In the genomic region with DNA sequence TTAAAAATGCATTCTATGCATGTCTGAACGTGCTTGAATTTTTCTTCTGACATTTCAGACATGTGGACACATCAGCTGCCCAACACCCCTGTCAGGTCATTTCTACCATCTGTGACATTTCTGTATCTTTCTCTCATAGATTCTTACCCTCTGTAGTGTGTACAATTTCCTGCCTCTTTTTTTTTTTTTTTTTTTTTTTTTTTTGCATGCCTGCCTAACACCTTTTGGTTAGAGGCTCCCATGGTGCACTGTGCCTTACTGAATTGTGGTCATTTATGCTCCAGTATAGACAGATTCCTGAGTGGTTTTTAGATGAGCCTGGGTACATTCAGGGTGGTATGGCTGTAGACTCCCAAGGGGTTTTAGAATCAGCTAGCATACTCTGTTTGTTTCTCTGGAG, we compare ENCODE assay signal across 22 mouse cellular contexts. TPM values are rescaled to one million over a fixed set of nuclear protein-coding genes. Genes with fewer than 3 reads are reported as not detected.
DNase-seq lines count a peak whose midpoint lies in the region; ATAC-seq lines count a peak whose summit lies in the region.
"Had no signal": no experiment of that assay in that cellular context is flagged by ENCODE, and none has a peak within 500 bp of the region (broad histone marks: within the 10 kb centered on the region; RNA-seq: fewer than 3 reads in every experiment).

No protein-coding gene starts in this region.

- no peak overlapping the region for H3K4me2 ChIP-seq in midbrain, embryonic 13.5 days (replicated peaks)
- H3K4me2 ChIP-seq: forebrain, embryonic 15.5 days; heart, embryonic 11.5 days; heart, embryonic 15.5 days; hindbrain, embryonic 13.5 days had no signal

- no peak overlapping the region for H3K27ac ChIP-seq in midbrain, embryonic 13.5 days
- H3K27ac ChIP-seq: embryonic facial prominence, embryonic 10.5 days; forebrain, embryonic 15.5 days; heart, embryonic 15.5 days; hindbrain, embryonic 13.5 days; hindbrain, postnatal 0 days had no signal

- no peak overlapping the region for H3K9ac ChIP-seq in midbrain, embryonic 13.5 days (replicated peaks)
- H3K9ac ChIP-seq: forebrain, embryonic 15.5 days; heart, embryonic 15.5 days; hindbrain, embryonic 13.5 days had no signal

- WGBS in midbrain, embryonic 13.5 days = 86% methylated on average over 1 of the region's 1 CpGs

- DNase-seq in thymus, postnatal 0 days (ENCODE audit: low spot score) = peak; percentile 32
- DNase-seq in thymus, postnatal 4 days = no peak
- DNase-seq in induced T-regulatory cell, adult 2 months (ENCODE audit: low read depth) = peak; percentile 49
- no peak for DNase-seq in cerebellum, adult 8-10 months
- DNase-seq in lung, postnatal 10 days = no peak
- DNase-seq: adrenal gland, adult 8-10 months; cerebellum, adult 11 months; cerebellum, adult 9-10 months; cerebellum, postnatal 36 days; gastrocnemius, postnatal 36 days; heart, adult 18-20 months; heart, postnatal 14 days had no signal

- H3K4me3 ChIP-seq in midbrain, embryonic 13.5 days (replicated peaks) = no peak overlapping the region
- H3K4me3 ChIP-seq: embryonic facial prominence, embryonic 10.5 days; forebrain, embryonic 15.5 days; heart, embryonic 15.5 days; hindbrain, embryonic 13.5 days had no signal

- H3K27me3 ChIP-seq in midbrain, embryonic 13.5 days = no peaks in the 10 kb centered on the region
- H3K27me3 ChIP-seq: CH12.LX; forebrain, embryonic 15.5 days; heart, embryonic 15.5 days; hindbrain, embryonic 13.5 days had no signal

- ATAC-seq in CD4-positive, CD25-positive, alpha-beta regulatory T cell, adult 4 months = peak; percentile 36
- no peak for ATAC-seq in midbrain, embryonic 13.5 days
- ATAC-seq: forebrain, embryonic 15.5 days; hindbrain, postnatal 0 days; intestine, embryonic 16.5 days had no signal

- H3K36me3 ChIP-seq in midbrain, embryonic 13.5 days = no peaks in the 10 kb centered on the region
- H3K36me3 ChIP-seq: embryonic facial prominence, embryonic 10.5 days; forebrain, embryonic 15.5 days; heart, embryonic 15.5 days; hindbrain, embryonic 13.5 days had no signal

- no peaks in the 10 kb centered on the region for H3K4me1 ChIP-seq in midbrain, embryonic 13.5 days (replicated peaks)
- H3K4me1 ChIP-seq: embryonic facial prominence, embryonic 10.5 days; forebrain, embryonic 15.5 days; heart, embryonic 15.5 days; hindbrain, embryonic 13.5 days had no signal

- no peaks in the 10 kb centered on the region for H3K9me3 ChIP-seq in midbrain, embryonic 13.5 days
- H3K9me3 ChIP-seq: embryonic facial prominence, embryonic 10.5 days; forebrain, embryonic 15.5 days; heart, embryonic 15.5 days; hindbrain, embryonic 13.5 days had no signal

RNA-seq across cellular contexts. Expression of gene Atp10a, which starts 54.3 kb away (rescaled TPM):
- 11.7 and 12.6 TPM in 2 replicates for polyA plus RNA-seq in thymus, postnatal 0 days (2015; fragmentation: Nextera tagmentation; extraction: Ambion mirVana)
- 1 to 10 TPM; 4.0 to 4.5 TPM for polyA plus RNA-seq in CD4-positive, CD25-positive, alpha-beta regulatory T cell, adult 4 months (2017; shearing (Covaris generic))
- polyA plus RNA-seq in midbrain, embryonic 13.5 days (2015; fragmentation: Nextera tagmentation; extraction: Ambion mirVana) = 0.95 and 1.7 TPM in 2 replicates

Comparison
In these comparisons a context has a peak if more than half of its experiments do, and no peak if none do; other contexts are left out.
1. DNase-seq: peak in thymus, postnatal 0 days (single experiment) and induced T-regulatory cell, adult 2 months (single experiment); none in thymus, postnatal 4 days (single experiment), cerebellum, adult 8-10 months (single experiment) and lung, postnatal 10 days (single experiment).